20 mouse cellular contexts compared by ENCODE assay signal in the genomic region with DNA sequence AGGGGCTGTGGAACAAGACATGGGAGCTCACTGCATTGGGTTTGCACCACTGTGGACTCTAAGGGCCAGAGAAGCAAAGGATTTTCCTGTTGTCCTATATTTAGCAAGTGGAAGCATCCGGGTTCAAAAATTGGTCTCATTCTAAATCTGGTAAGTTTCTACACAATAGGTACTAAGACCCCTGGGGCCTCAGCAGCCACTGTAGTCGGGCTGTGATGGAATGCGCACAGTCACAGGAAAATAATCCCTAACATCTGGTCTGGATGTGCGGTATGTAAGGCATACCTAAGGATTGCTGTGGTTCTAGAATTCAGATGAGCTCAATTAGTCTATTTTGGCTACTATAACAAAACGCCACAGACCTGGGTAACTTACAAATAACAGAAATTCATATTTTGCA.
DNase-seq lines count a peak whose midpoint lies in the region; ATAC-seq and TF ChIP-seq lines count a peak whose summit lies in the region.
"Had no signal": no experiment of that assay in that cellular context is flagged by ENCODE, and none has a peak within 500 bp of the region (broad histone marks: within the 10 kb centered on the region; RNA-seq: fewer than 3 reads in every experiment).

No protein-coding gene starts in this region.

- no peak for ATAC-seq in forebrain, postnatal 0 days
- no peak for ATAC-seq in kidney, embryonic 15.5 days (replicated peaks; ENCODE audit: low FRiP score)
- ATAC-seq: activated CD4-positive, CD25-positive, alpha-beta regulatory T cell, adult 4 months; CD4-positive, CD25-positive, alpha-beta regulatory T cell, adult 4 months; hindbrain, embryonic 16.5 days; inflammation-experienced regulatory T-cells, adult 6 months; intestine, postnatal 0 days had no signal

- H3K36me3 ChIP-seq in forebrain, embryonic 10.5 days (replicated peaks) = peaks cover 6% of the 10 kb centered on the region
- H3K36me3 ChIP-seq in forebrain, postnatal 0 days (ENCODE audit: insufficient read depth) = no peaks in the 10 kb centered on the region
- no peaks in the 10 kb centered on the region for H3K36me3 ChIP-seq in kidney, embryonic 15.5 days
- H3K36me3 ChIP-seq: G1E; heart, embryonic 12.5 days; hindbrain, embryonic 12.5 days had no signal

- no peak for DNase-seq in forebrain, embryonic 10.5 days (ENCODE audit: extremely low spot score, low spot score)
- no peak for DNase-seq in forebrain, postnatal 0 days
- DNase-seq in kidney, postnatal 36 days = no peak
- peak; percentile 39 for DNase-seq in R1 (ENCODE audit: low read depth, low spot score)
- no peak for DNase-seq in Muller cell, postnatal 12 days (ENCODE audit: inconsistent ontology term)
- DNase-seq: cerebellum, adult 11-12 months; cerebellum, adult 9-10 months; cerebellum, postnatal 36 days; gastrocnemius, postnatal 36 days had no signal

- peaks cover 45% of the 10 kb centered on the region for H3K4me1 ChIP-seq in forebrain, embryonic 10.5 days
- peaks cover 7% of the 10 kb centered on the region for H3K4me1 ChIP-seq in forebrain, postnatal 0 days (ENCODE audit: insufficient read depth)
- H3K4me1 ChIP-seq in kidney, embryonic 15.5 days = peaks cover 32% of the 10 kb centered on the region
- H3K4me1 ChIP-seq in embryonic fibroblast, embryonic 13.5 days (ENCODE audit: control insufficient read depth, insufficient read depth, low read length) = peaks cover 12% of the 10 kb centered on the region; the same call in 1 of the 2 replicates
- H3K4me1 ChIP-seq: heart, embryonic 12.5 days had no signal

- TF ChIP-seq CTCF in forebrain, postnatal 0 days (IDR thresholded peaks at IDR 0.05; ENCODE audit: low read depth) = no peak
- TF ChIP-seq CTCF in embryonic fibroblast, embryonic 13.5 days (IDR thresholded peaks at IDR 0.05; ENCODE audit: borderline replicate concordance, insufficient read depth, low read length) = no peak

- H3K9ac ChIP-seq in forebrain, postnatal 0 days = no peak overlapping the region
- no peak overlapping the region for H3K9ac ChIP-seq in kidney, embryonic 15.5 days
- H3K9ac ChIP-seq: forebrain, embryonic 13.5 days; heart, embryonic 12.5 days; hindbrain, embryonic 12.5 days had no signal

- no peak for TF ChIP-seq POLR2A in embryonic fibroblast, embryonic 13.5 days (IDR thresholded peaks at IDR 0.05; ENCODE audit: low read depth, low read length)

- no peak overlapping the region for H3K4me3 ChIP-seq in forebrain, embryonic 10.5 days
- H3K4me3 ChIP-seq in forebrain, postnatal 0 days (ENCODE audit: low read depth, low read length) = no peak overlapping the region
- H3K4me3 ChIP-seq in kidney, embryonic 15.5 days (replicated peaks) = no peak overlapping the region
- H3K4me3 ChIP-seq in embryonic fibroblast, embryonic 13.5 days (ENCODE audit: insufficient read depth, low read length) = no peak overlapping the region
- H3K4me3 ChIP-seq: forebrain, embryonic 13.5 days; heart, embryonic 12.5 days; hindbrain, embryonic 12.5 days had no signal

- H3K9me3 ChIP-seq in forebrain, embryonic 10.5 days = peaks cover 5% of the 10 kb centered on the region; the same call in 1 of the 2 replicates
- H3K9me3 ChIP-seq in forebrain, postnatal 0 days (ENCODE audit: low read length) = no peaks in the 10 kb centered on the region
- H3K9me3 ChIP-seq in kidney, embryonic 15.5 days (replicated peaks) = no peaks in the 10 kb centered on the region
- H3K9me3 ChIP-seq: forebrain, embryonic 13.5 days; G1E; hindbrain, embryonic 12.5 days had no signal

- H3K27ac ChIP-seq in forebrain, embryonic 10.5 days = 0 out of 2 replicates have a peak overlapping the region, but pooled peaks have one; percentile 32
- no peak overlapping the region for H3K27ac ChIP-seq in forebrain, postnatal 0 days (ENCODE audit: low read depth, low read length)
- peak overlapping the region; percentile 9; the same call in 1 of the 2 replicates for H3K27ac ChIP-seq in kidney, embryonic 15.5 days
- H3K27ac ChIP-seq in embryonic fibroblast, embryonic 13.5 days (ENCODE audit: insufficient read depth, low read length) = peak overlapping the region; percentile 60; the same call in 1 of the 2 replicates
- H3K27ac ChIP-seq: hindbrain, embryonic 12.5 days had no signal

- H3K27me3 ChIP-seq in forebrain, embryonic 10.5 days (ENCODE audit: poor library complexity, severe bottlenecking) = no peaks in the 10 kb centered on the region
- H3K27me3 ChIP-seq in forebrain, postnatal 0 days (ENCODE audit: insufficient read depth, low read length) = no peaks in the 10 kb centered on the region
- H3K27me3 ChIP-seq in kidney, embryonic 15.5 days = no peaks in the 10 kb centered on the region
- H3K27me3 ChIP-seq: forebrain, embryonic 13.5 days; heart, embryonic 12.5 days; hindbrain, embryonic 12.5 days had no signal

- H3K4me2 ChIP-seq in forebrain, postnatal 0 days (ENCODE audit: low read depth) = no peak overlapping the region
- no peak overlapping the region for H3K4me2 ChIP-seq in kidney, embryonic 15.5 days
- H3K4me2 ChIP-seq: forebrain, embryonic 13.5 days; heart, embryonic 12.5 days; hindbrain, embryonic 12.5 days had no signal

- 68% methylated on average over 5 of the region's 5 CpGs for WGBS in forebrain, embryonic 10.5 days
- 80% methylated on average over 5 of the region's 5 CpGs for WGBS in forebrain, postnatal 0 days
- 75% methylated on average over 5 of the region's 5 CpGs for WGBS in kidney, embryonic 15.5 days
